Mouse (Mus musculus): Measurements from ENCODE around the gene Gm10961.

DNA sequence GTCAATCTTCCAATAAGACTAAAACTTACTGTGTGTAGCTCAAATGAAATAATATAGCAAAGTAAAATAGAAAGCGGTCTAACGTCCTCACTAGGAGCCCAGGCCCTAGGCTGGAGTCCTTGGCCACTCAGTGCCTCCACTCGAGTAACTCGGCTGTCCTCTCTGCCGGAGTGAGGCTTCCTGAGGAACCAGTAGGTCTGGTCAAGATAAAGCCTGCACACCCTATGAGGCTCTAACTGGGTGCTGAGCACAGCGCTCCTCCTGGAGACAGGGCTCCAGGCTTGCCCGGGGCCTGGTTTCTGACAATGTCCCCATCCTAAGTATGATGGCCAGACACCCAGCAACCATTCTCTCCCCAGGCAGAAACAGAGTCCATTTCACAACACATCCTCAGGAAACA lies 8.6 kb upstream of the Gm10961 start:
- no peak for TF ChIP-seq GATA1 (IDR thresholded peaks at IDR 0.05; ENCODE audit: borderline replicate concordance, low read length)
- TF ChIP-seq FLI1 (IDR thresholded peaks at IDR 0.05; ENCODE audit: low read length), result no peak

All from megakaryocyte, embryonic 14.5 days (primary cell).